Mouse (Mus musculus) C2C12 (cell line): Measurements from ENCODE around the gene Ccdc185.

ENCODE experiments used
- CTCF ChIP-seq: IDR thresholded peaks from one replicate; pipeline ENCODE4 v1.5.1; 2011; ENCODE audit not compliant: control insufficient read depth, insufficient read depth, insufficient read length
- MAX ChIP-seq: IDR thresholded peaks from one replicate; pipeline ENCODE4 v1.6.1; 2011; ENCODE audit warnings: mild to moderate bottlenecking, control low read depth
- MYOD1 ChIP-seq: IDR thresholded peaks from one replicate; pipeline ENCODE4 v1.6.1; 2011; ENCODE audit warnings: low read depth; ENCODE audit not compliant: control insufficient read depth, insufficient read length
- USF1 ChIP-seq: IDR thresholded peaks from one replicate; pipeline ENCODE4 v1.6.1; 2011; ENCODE audit warnings: low read depth, mild to moderate bottlenecking, control low read depth, moderate library complexity

GRCm38 (mm10) chr1:182788896-182789295 lies 39.9 kb upstream of the Ccdc185 start:
- no peak for TF ChIP-seq CTCF
- TF ChIP-seq MAX = no peak
- TF ChIP-seq USF1 = no peak
- no peak for TF ChIP-seq MYOD1
